Comparison of ENCODE assay signal across 17 mouse cellular contexts in the genomic region with DNA sequence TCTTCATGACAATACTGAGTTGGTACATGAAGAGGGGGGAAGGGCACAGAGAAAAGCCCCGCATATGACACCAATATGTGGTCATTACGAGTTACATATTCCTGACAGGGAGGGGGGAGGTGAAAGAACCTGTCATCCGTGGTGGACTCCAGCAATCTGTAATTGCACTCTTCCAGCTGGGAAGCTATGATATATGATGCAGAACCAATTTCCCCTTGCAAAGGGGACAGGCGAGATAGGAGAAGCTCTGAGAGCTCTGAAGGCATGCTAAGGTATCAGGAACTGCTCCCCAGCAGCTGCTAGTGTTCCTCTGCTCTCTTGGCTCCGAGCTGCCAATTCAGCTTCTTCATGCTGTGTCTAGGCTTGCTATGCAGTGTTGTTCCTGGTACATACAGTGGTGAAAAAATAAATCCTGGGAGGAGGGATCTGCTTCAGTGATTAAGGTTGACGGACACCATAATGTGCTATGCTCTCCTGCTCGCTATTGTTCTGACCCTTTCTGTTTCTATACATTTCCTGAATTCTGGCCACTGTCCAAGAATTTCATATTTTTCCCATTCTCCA. TPM values are rescaled to one million over a fixed set of nuclear protein-coding genes. Genes with fewer than 3 reads are reported as not detected.
DNase-seq lines count a peak whose midpoint lies in the region; ATAC-seq and TF ChIP-seq lines count a peak whose summit lies in the region.
"Had no signal": no experiment of that assay in that cellular context is flagged by ENCODE, and none has a peak within 500 bp of the region (broad histone marks: within the 10 kb centered on the region; RNA-seq: fewer than 3 reads in every experiment).

No protein-coding gene starts in this region.

- H3K4me1 ChIP-seq in kidney, embryonic 15.5 days, result peaks cover 7% of the 10 kb centered on the region; the same call in 1 of the 2 replicates
- no peaks in the 10 kb centered on the region for H3K4me1 ChIP-seq in stomach, embryonic 16.5 days (ENCODE audit: control insufficient read depth, insufficient read depth, low read length)
- no peaks in the 10 kb centered on the region for H3K4me1 ChIP-seq in stomach, postnatal 0 days (replicated peaks; ENCODE audit: control insufficient read depth, insufficient read depth)
- no peaks in the 10 kb centered on the region for H3K4me1 ChIP-seq in hindbrain, embryonic 16.5 days (ENCODE audit: control insufficient read depth, insufficient read depth, low read depth, low read length)
- H3K4me1 ChIP-seq: forebrain, embryonic 13.5 days; heart, embryonic 10.5 days; midbrain, embryonic 12.5 days had no signal

- TF ChIP-seq CTCF in stomach, postnatal 0 days (IDR thresholded peaks at IDR 0.05; ENCODE audit: low read depth), result no peak

- H3K9ac ChIP-seq in kidney, embryonic 15.5 days, result no peak overlapping the region
- no peak overlapping the region for H3K9ac ChIP-seq in stomach, embryonic 16.5 days (ENCODE audit: low read length)
- no peak overlapping the region for H3K9ac ChIP-seq in stomach, postnatal 0 days (ENCODE audit: low read length)
- no peak overlapping the region for H3K9ac ChIP-seq in hindbrain, embryonic 16.5 days (ENCODE audit: low read depth, low read length)
- H3K9ac ChIP-seq: embryonic facial prominence, embryonic 13.5 days; forebrain, embryonic 13.5 days; liver, embryonic 14.5 days; midbrain, embryonic 12.5 days had no signal

- WGBS in kidney, embryonic 15.5 days, result 36% methylated on average over 7 of the region's 7 CpGs
- WGBS in stomach, embryonic 16.5 days, result 63% methylated on average over 7 of the region's 7 CpGs
- 61% methylated on average over 7 of the region's 7 CpGs for WGBS in stomach, postnatal 0 days
- WGBS in hindbrain, embryonic 16.5 days, result 45% methylated on average over 7 of the region's 7 CpGs

- H3K4me3 ChIP-seq in kidney, embryonic 15.5 days (replicated peaks), result no peak overlapping the region
- no peak overlapping the region for H3K4me3 ChIP-seq in stomach, embryonic 16.5 days (replicated peaks; ENCODE audit: low read length)
- no peak overlapping the region for H3K4me3 ChIP-seq in stomach, postnatal 0 days (ENCODE audit: low read depth, low read length)
- H3K4me3 ChIP-seq in hindbrain, embryonic 16.5 days (ENCODE audit: low read length), result no peak overlapping the region
- H3K4me3 ChIP-seq: embryonic facial prominence, embryonic 13.5 days; forebrain, embryonic 13.5 days; heart, embryonic 10.5 days; midbrain, embryonic 12.5 days had no signal

- no peak for TF ChIP-seq EP300 in stomach, postnatal 0 days (optimal IDR thresholded peaks at IDR 0.05)

- peak; percentile 80 for ATAC-seq in kidney, embryonic 15.5 days (replicated peaks; ENCODE audit: low FRiP score)
- 0 out of 2 replicates have a peak, but pooled peaks have one; percentile 17 for ATAC-seq in stomach, embryonic 16.5 days (ENCODE audit: insufficient read depth, low FRiP score)
- no peak for ATAC-seq in stomach, postnatal 0 days (ENCODE audit: low FRiP score, low TSS enrichment)
- ATAC-seq in hindbrain, embryonic 16.5 days, result peak; percentile 54; the same call in 1 of the 2 replicates
- ATAC-seq: activated CD4-positive, CD25-positive, alpha-beta regulatory T cell, adult 4 months; forebrain, embryonic 13.5 days had no signal

- H3K27me3 ChIP-seq in kidney, embryonic 15.5 days, result no peaks in the 10 kb centered on the region
- H3K27me3 ChIP-seq in stomach, embryonic 16.5 days (ENCODE audit: control insufficient read depth, insufficient read depth, low read length), result no peaks in the 10 kb centered on the region
- H3K27me3 ChIP-seq in stomach, postnatal 0 days (ENCODE audit: control insufficient read depth, insufficient read depth, low read length), result no peaks in the 10 kb centered on the region
- no peaks in the 10 kb centered on the region for H3K27me3 ChIP-seq in hindbrain, embryonic 16.5 days (replicated peaks; ENCODE audit: control insufficient read depth, insufficient read depth, low read length)
- H3K27me3 ChIP-seq: embryonic facial prominence, embryonic 13.5 days; forebrain, embryonic 13.5 days; midbrain, embryonic 12.5 days had no signal

- DNase-seq in kidney, adult 11 months, result no peak
- no peak for DNase-seq in stomach, postnatal 0 days (ENCODE audit: low spot score)
- no peak for DNase-seq in adrenal gland, adult 18-20 months (ENCODE audit: low spot score in 2 of 2)
- no peak for DNase-seq in right cerebral cortex, adult 2 months (ENCODE audit: low spot score in 2 of 2)
- DNase-seq: cerebellum, adult 18-20 months; kidney, adult 2 months; lung, postnatal 14 days; right cerebral cortex, postnatal 4 days had no signal

- no peak overlapping the region for H3K4me2 ChIP-seq in kidney, embryonic 15.5 days
- H3K4me2 ChIP-seq in stomach, embryonic 16.5 days (ENCODE audit: low read depth, low read length), result no peak overlapping the region
- no peak overlapping the region for H3K4me2 ChIP-seq in stomach, postnatal 0 days (replicated peaks; ENCODE audit: low read depth)
- H3K4me2 ChIP-seq in hindbrain, embryonic 16.5 days (ENCODE audit: low read length), result no peak overlapping the region
- H3K4me2 ChIP-seq: embryonic facial prominence, embryonic 13.5 days; forebrain, embryonic 13.5 days; midbrain, embryonic 12.5 days had no signal

- no peak overlapping the region for H3K27ac ChIP-seq in kidney, embryonic 15.5 days
- no peak overlapping the region for H3K27ac ChIP-seq in stomach, embryonic 16.5 days (ENCODE audit: low read length)
- H3K27ac ChIP-seq in stomach, postnatal 0 days (replicated peaks), result no peak overlapping the region
- no peak overlapping the region for H3K27ac ChIP-seq in hindbrain, embryonic 16.5 days (ENCODE audit: low read depth, low read length)
- H3K27ac ChIP-seq: embryonic facial prominence, embryonic 13.5 days; forebrain, embryonic 13.5 days; heart, embryonic 10.5 days; liver, embryonic 14.5 days; midbrain, embryonic 12.5 days had no signal

- H3K9me3 ChIP-seq in kidney, embryonic 15.5 days (replicated peaks), result no peaks in the 10 kb centered on the region
- no peaks in the 10 kb centered on the region for H3K9me3 ChIP-seq in stomach, embryonic 16.5 days (replicated peaks; ENCODE audit: control insufficient read depth, low read length)
- no peaks in the 10 kb centered on the region for H3K9me3 ChIP-seq in stomach, postnatal 0 days (ENCODE audit: control insufficient read depth, low read length)
- H3K9me3 ChIP-seq in hindbrain, embryonic 16.5 days (ENCODE audit: control insufficient read depth, low read length), result no peaks in the 10 kb centered on the region
- H3K9me3 ChIP-seq: embryonic facial prominence, embryonic 13.5 days; forebrain, embryonic 13.5 days; heart, embryonic 10.5 days; midbrain, embryonic 12.5 days had no signal

- no peaks in the 10 kb centered on the region for H3K36me3 ChIP-seq in kidney, embryonic 15.5 days
- no peaks in the 10 kb centered on the region for H3K36me3 ChIP-seq in stomach, embryonic 16.5 days (ENCODE audit: control insufficient read depth, insufficient read depth, low read length)
- H3K36me3 ChIP-seq in stomach, postnatal 0 days (ENCODE audit: control insufficient read depth, insufficient read depth, low read length), result no peaks in the 10 kb centered on the region
- H3K36me3 ChIP-seq in hindbrain, embryonic 16.5 days (ENCODE audit: control insufficient read depth, insufficient read depth, low read length), result no peaks in the 10 kb centered on the region
- H3K36me3 ChIP-seq: embryonic facial prominence, embryonic 13.5 days; heart, embryonic 10.5 days; midbrain, embryonic 12.5 days had no signal

RNA-seq across cellular contexts. Expression of a gene that starts 57.7 kb away (rescaled TPM):
- 5.5 and 6.5 TPM in 2 replicates for polyA plus RNA-seq in kidney, embryonic 15.5 days (2015; fragmentation: Nextera tagmentation; extraction: Ambion mirVana)
- 4.1 and 4.9 TPM in 2 replicates for polyA plus RNA-seq in stomach, embryonic 16.5 days (2015; fragmentation: Nextera tagmentation; extraction: Ambion mirVana)
- polyA plus RNA-seq in stomach, postnatal 0 days (2015; fragmentation: Nextera tagmentation; extraction: Ambion mirVana), result 3.8 and 4.5 TPM in 2 replicates
- 20.6 and 29.1 TPM in 2 replicates for polyA plus RNA-seq in hindbrain, embryonic 16.5 days (2015; fragmentation: Nextera tagmentation; extraction: Ambion mirVana)
- 1 to 10 TPM; 4.9 TPM for total RNA-seq in adrenal gland, adult 18-20 months (2021)
